Mouse (Mus musculus) ES-Bruce4 (cell line): ENCODE data around the gene Slc5a4a.

ENCODE experiments used
- CTCF ChIP-seq: IDR thresholded peaks from one replicate; pipeline ENCODE4 v1.8.1; 2011; ENCODE audit warnings: low read depth, low read length
- POLR2A ChIP-seq: IDR thresholded peaks from one replicate; pipeline ENCODE4 v1.8.1; 2011; ENCODE audit warnings: low read length; ENCODE audit not compliant: insufficient read depth

DNA sequence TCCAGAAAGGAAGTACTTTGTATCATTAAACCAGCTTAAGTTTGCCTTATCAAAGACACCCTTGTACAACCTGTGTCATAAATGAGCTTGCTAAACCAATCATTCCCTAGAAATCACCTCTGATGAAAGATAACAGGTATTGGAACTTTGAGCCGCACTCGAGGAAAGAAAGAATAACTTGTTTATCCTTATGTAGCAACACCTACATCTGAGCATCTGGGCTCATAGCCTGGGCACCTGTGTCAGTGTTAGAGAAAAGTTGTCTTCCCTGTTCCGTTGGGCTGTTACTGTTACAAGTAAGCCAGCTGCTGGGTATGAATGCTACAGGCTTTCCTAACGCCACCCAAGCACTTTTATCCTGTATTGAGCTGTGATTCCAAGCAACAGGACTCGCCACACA, 10.3 kb downstream of the Slc5a4a start:
- TF ChIP-seq POLR2A (no peak), CTCF (no peak)
